Mouse (Mus musculus) heart, postnatal 0 days (tissue): Measurements from ENCODE around the gene Wasf2. TPM values are rescaled to one million over a fixed set of nuclear protein-coding genes. Genes with fewer than 3 reads are reported as not detected.
A peak's percentile ranks its signal among the peaks of the same experiment; 100 is the strongest.

Experiments
- ATAC-seq: fragments of 200-750 bp; cut with Nextera tagmentation; 2 replicates; pipeline ENCODE4 v1.8.0; 2017; ENCODE audit warnings: low read depth, moderate number of reproducible peaks, moderate library complexity; ENCODE audit not compliant: insufficient read depth
- DNase-seq: peaks from one replicate; pipeline ENCODE4 v3.0.0-alpha.2; 2016; ENCODE audit warnings: low spot score
- H3K27ac ChIP-seq: fragments of 300-500 bp; sonication (generic); 2 replicates; pipeline ENCODE4 v1.5.1; 2014; ENCODE audit warnings: low read depth, mild to moderate bottlenecking
- H3K27me3 ChIP-seq: fragments of 300-500 bp; sonication (generic); 2 replicates; pipeline ENCODE4 v1.6.1; 2014; ENCODE audit warnings: low read length, mixed read lengths; ENCODE audit not compliant: control insufficient read depth, insufficient read depth
- H3K36me3 ChIP-seq: fragments of 300-500 bp; sonication (generic); replicated peaks from 2 replicates; pipeline ENCODE4 v1.6.1; 2014; ENCODE audit warnings: low read length, mixed read lengths; ENCODE audit not compliant: control insufficient read depth, insufficient read depth
- H3K4me1 ChIP-seq: fragments of 300-500 bp; sonication (generic); 2 replicates; pipeline ENCODE4 v1.6.1; 2014; ENCODE audit warnings: antibody characterized with exemption; ENCODE audit not compliant: control insufficient read depth, insufficient read depth
- H3K4me2 ChIP-seq: fragments of 300-500 bp; sonication (generic); 2 replicates; pipeline ENCODE4 v1.6.1; 2014; ENCODE audit warnings: low read depth, mild to moderate bottlenecking, low read length, moderate library complexity
- H3K4me3 ChIP-seq: fragments of 300-500 bp; sonication (generic); 2 replicates; pipeline ENCODE4 v1.5.1; 2014; ENCODE audit warnings: low read depth, low read length
- H3K9ac ChIP-seq: fragments of 300-500 bp; sonication (generic); replicated peaks from 2 replicates; pipeline ENCODE4 v1.6.1; 2014; ENCODE audit warnings: low read depth, low read length, mixed read lengths
- H3K9me3 ChIP-seq: fragments of 300-500 bp; sonication (generic); replicated peaks from 2 replicates; pipeline ENCODE4 v1.6.1; 2016; ENCODE audit warnings: low read length; ENCODE audit not compliant: control insufficient read depth
- CTCF ChIP-seq: IDR thresholded peaks from 2 replicates; pipeline ENCODE4 v1.5.1; 2016; ENCODE audit warnings: antibody characterized with exemption, control low read depth, low read depth
- EP300 ChIP-seq: IDR thresholded peaks from 2 replicates; pipeline ENCODE4 v1.6.1; 2016; ENCODE audit warnings: antibody characterized with exemption, low read depth
- WGBS: fragments of 180-500 bp; shearing (Covaris S2); extraction: QIAGEN DNeasy Blood & Tissue Kit; methylation state at CpG from one replicate; pipeline ENCODE4 v1.1.7; 2014; 5-methylcytosine and 5-hydroxymethylcytosine counted together
- polyA plus RNA-seq: library from polyadenylated mRNA; unstranded; fragments of >200 nt; fragmentation: Nextera tagmentation; extraction: Ambion mirVana; gene quantifications from 2 replicates; pipeline ENCODE4 v1.2.1, GENCODE M21; 2015
- total RNA-seq: library from RNA; depleted of rRNA; stranded (reverse); fragments of >200 nt; gene quantifications from 2 replicates; pipeline ENCODE4 v1.2.3, GENCODE M21; 2014; ENCODE audit warnings: low replicate concordance

Wasf2 gene
- total and polyA plus RNA-seq, 2 experiments from 2014 or later = 54.5 to 62.4 TPM

- no peak overlapping the region for H3K4me3 ChIP-seq
- TF ChIP-seq CTCF = no peak
- DNase-seq = no peak
- H3K9me3 ChIP-seq = no peaks in the 10 kb centered on the region
- WGBS = 47% methylated on average over 3 of the region's 3 CpGs
- H3K36me3 ChIP-seq = peaks cover 7% of the 10 kb centered on the region
- ATAC-seq = no peak
- peak overlapping the region; percentile 74 for H3K27ac ChIP-seq
- peaks cover 48% of the 10 kb centered on the region for H3K4me1 ChIP-seq
- H3K9ac ChIP-seq = no peak overlapping the region
- H3K27me3 ChIP-seq = no peaks in the 10 kb centered on the region
- peak overlapping the region; percentile 28; the same call in 1 of the 2 replicates for H3K4me2 ChIP-seq
Observed at GRCm38 (mm10) chr4:133170056-133170524, 39.8 kb downstream of the Wasf2 start.

- Histone ChIP-seq H3K9me3 (no peaks in the 10 kb centered on the region), H3K4me3 (no peak overlapping the region), H3K36me3 (0 out of 2 replicates have a peak, but pooled peaks cover 3% of the 10 kb centered on the region), H3K27ac (peak overlapping the region; percentile 74), H3K9ac (no peak overlapping the region), H3K4me2 (no peak overlapping the region), H3K27me3 (no peaks in the 10 kb centered on the region), H3K4me1 (peaks cover 53% of the 10 kb centered on the region)
- DNase-seq (no peak), ATAC-seq (no peak)
- TF ChIP-seq CTCF (no peak), EP300 (no peak)
Observed at GRCm38 (mm10) chr4:133170616-133171015, 40.3 kb downstream of the Wasf2 start.

GRCm38 (mm10) chr4:133172451-133172850, 42.1 kb downstream of the Wasf2 start:
- Histone ChIP-seq H3K36me3 (peaks cover 8% of the 10 kb centered on the region), H3K4me1 (peaks cover 56% of the 10 kb centered on the region), H3K27me3 (no peaks in the 10 kb centered on the region), H3K9ac (no peak overlapping the region), H3K27ac (peak overlapping the region; percentile 83; the same call in 1 of the 2 replicates), H3K4me2 (no peak overlapping the region), H3K4me3 (no peak overlapping the region), H3K9me3 (no peaks in the 10 kb centered on the region)
- DNase-seq = no peak
- no peak for TF ChIP-seq CTCF
- no peak for TF ChIP-seq EP300
- 73% methylated on average over 4 of the region's 4 CpGs for WGBS
- ATAC-seq = no peak

GRCm38 (mm10) chr4:133174361-133174760, 44.1 kb downstream of the Wasf2 start:
- peak; percentile 65 for DNase-seq
- 13% methylated on average over 4 of the region's 4 CpGs for WGBS
- Histone ChIP-seq H3K27me3 (no peaks in the 10 kb centered on the region), H3K4me2 (peak overlapping the region; percentile 21), H3K4me1 (peaks cover 52% of the 10 kb centered on the region), H3K27ac (peak overlapping the region; percentile 83), H3K4me3 (peak overlapping the region; percentile 21), H3K9me3 (no peaks in the 10 kb centered on the region), H3K36me3 (peaks cover 25% of the 10 kb centered on the region), H3K9ac (no peak overlapping the region)
- TF ChIP-seq EP300 (peak; percentile 73), CTCF (no peak)
- peak; percentile 18; the same call in 1 of the 2 replicates for ATAC-seq

GRCm38 (mm10) chr4:133175274-133175673, 45.0 kb downstream of the Wasf2 start:
- no peak overlapping the region for H3K4me2 ChIP-seq
- H3K4me1 ChIP-seq = peaks cover 43% of the 10 kb centered on the region
- no peak overlapping the region for H3K9ac ChIP-seq
- H3K36me3 ChIP-seq = peaks cover 25% of the 10 kb centered on the region
- 63% methylated on average over 7 of the region's 7 CpGs for WGBS
- TF ChIP-seq EP300 (no peak), CTCF (no peak)
- no peak overlapping the region for H3K4me3 ChIP-seq
- ATAC-seq (no peak), DNase-seq (no peak)
- no peaks in the 10 kb centered on the region for H3K27me3 ChIP-seq
- H3K27ac ChIP-seq = peak overlapping the region; percentile 83
- no peaks in the 10 kb centered on the region for H3K9me3 ChIP-seq

GRCm38 (mm10) chr4:133175998-133176760, 45.9 kb downstream of the Wasf2 start:
- Histone ChIP-seq H3K27ac (peak overlapping the region; percentile 83), H3K4me2 (no peak overlapping the region), H3K36me3 (peaks cover 29% of the 10 kb centered on the region), H3K4me3 (no peak overlapping the region), H3K4me1 (peaks cover 33% of the 10 kb centered on the region), H3K9ac (no peak overlapping the region), H3K27me3 (no peaks in the 10 kb centered on the region), H3K9me3 (no peaks in the 10 kb centered on the region)
- 29% methylated on average over 14 of the region's 14 CpGs for WGBS
- ATAC-seq (peak; percentile 75), DNase-seq (peak; percentile 56)
- TF ChIP-seq EP300 = no peak
- no peak for TF ChIP-seq CTCF
